Mouse (Mus musculus) ES-CJ7 (cell line): ENCODE data around the gene Dst.
A peak's percentile ranks its signal among the peaks of the same experiment; 100 is the strongest.

Experiments used
- DNase-seq: peaks from one replicate; pipeline ENCODE4 v3.0.0; 2011; ENCODE audit warnings: low read depth, low spot score

Gene Dst

GRCm38 (mm10) chr1:34220094-34220601 lies 312.1 kb downstream of the Dst start:
- DNase-seq = no peak

- DNase-seq = no peak
These were observed 315.8 kb downstream of the Dst start for GRCm38 (mm10) chr1:34223866-34224265.

- no peak for DNase-seq
These were observed 319.7 kb downstream of the Dst start for GRCm38 (mm10) chr1:34227676-34228075.

- DNase-seq = no peak
These were observed 323.0 kb downstream of the Dst start for GRCm38 (mm10) chr1:34231041-34231440.

DNA sequence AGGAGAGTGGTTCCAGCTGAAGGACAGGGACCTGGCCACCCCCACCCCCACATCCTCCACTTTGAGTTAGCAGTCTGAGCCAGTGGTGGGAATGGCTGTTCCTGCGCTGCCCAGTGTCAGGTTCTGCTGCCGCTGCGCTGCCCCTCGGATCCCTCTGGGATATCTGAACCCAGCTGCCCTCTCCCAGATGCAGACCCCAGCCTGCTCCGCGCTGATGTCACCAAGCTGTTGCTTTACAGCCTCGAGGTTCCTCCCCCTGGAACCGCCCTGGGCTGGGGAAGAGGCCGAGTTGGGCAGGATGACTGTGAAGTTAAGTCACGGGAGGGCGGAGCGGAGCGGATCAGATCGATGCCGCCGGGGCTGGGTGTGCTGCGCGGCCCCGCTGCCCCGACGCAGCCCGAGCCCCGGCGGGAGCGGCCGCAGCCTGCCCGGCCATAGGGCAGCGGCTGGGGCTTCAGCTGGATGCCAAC lies 328.3 kb downstream of the Dst start:
- DNase-seq = peak; percentile 65

GRCm38 (mm10) chr1:34237211-34237610 lies 329.2 kb downstream of the Dst start:
- DNase-seq = no peak

DNA sequence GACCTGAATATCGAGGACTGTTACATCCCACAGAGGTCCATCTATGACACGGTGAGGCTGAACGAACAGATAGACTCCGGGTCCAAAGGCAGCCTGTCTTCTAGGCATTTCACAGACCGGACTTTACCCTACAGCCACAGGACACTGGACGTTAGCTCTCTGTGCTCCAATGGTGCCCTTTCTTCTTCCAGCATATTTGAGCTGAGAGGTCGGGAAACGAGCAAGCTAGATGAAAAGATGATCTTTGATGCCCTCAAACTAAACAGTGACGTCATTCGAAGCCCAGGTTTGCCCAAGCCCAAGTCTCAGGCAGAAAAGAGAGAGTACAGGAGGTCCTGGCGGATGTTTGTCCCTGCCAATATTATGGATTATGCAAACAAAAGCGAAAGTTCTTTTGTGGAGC lies 329.7 kb downstream of the Dst start:
- DNase-seq = no peak

DNA sequence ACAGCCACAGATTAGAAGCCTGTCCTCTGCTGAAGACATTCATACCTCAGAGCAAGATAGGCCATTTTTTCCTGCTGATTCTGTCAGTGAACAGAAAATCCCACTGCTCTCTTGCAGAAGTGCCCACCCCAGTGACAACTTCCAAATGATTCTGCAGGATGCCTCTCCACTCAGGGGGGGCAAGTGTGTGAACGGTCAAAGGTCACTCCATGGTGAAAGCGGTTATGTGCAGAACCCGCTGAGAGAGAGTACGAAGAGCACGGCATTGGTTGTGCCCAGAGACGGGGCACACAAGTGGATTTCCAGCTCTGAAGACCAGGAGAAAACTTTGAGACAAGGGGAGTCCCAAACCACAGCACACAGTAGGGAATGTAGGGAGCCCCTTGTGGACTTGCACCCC lies 330.2 kb downstream of the Dst start:
- no peak for DNase-seq

DNA sequence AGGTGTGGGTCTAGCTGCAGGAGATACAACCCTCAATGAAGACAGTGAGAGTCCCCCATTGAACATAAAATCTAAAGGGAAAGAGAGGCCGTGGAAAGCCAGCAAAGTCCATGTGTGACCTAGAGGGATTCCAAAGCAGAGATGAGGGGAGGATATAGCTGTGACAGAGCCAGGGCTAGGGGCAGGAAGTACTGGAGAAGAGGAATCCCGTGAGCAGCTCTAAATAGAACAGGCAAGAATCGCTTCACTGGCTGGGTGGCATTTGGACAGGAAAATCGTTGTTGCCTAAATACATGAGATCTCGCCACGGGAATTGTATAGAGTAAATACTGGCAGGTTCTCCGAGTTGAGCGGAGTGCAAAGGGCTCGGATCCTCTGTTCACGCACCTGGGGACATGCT lies 336.7 kb downstream of the Dst start:
- no peak for DNase-seq

GRCm38 (mm10) chr1:34245951-34246641 lies 338.1 kb downstream of the Dst start:
- no peak for DNase-seq

DNA sequence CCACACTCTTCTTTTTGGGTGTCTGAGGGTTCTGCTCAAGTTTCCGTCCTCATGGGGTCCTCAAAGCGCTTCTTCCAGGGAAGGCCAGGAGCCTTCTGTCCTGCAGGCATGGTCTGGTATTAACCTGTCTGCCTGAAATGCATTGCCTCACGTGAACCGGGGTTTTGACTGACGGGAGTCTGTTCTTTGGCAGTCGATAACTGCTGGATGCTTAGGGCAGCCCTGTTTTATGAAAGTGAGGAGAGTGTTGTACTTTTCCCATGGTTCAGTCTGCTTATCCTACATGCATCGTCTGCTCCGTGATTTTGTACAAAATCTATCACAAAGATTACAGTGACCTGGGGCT lies 338.6 kb downstream of the Dst start:
- DNase-seq = no peak

DNA sequence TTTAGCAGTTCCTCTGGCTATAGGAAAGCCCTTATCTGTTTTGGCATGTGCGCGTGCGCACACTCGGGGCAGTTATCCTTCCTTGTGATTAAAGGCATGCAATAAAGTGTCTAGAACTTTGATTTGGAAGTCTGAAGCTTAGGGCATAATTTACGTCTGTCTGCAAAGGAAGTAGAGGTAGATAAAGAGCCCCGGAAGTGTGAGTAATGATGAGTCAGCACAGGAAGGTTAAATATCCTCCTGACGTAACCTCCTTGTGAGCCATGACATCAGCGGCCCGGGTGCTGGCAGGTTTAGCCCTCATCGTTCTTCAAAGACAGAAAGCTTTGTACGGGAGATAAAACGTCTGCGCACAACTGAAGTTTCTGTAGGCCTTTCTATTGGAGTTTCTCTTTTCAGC lies 343.1 kb downstream of the Dst start:
- no peak for DNase-seq

- DNase-seq = no peak
These were observed 344.2 kb downstream of the Dst start for GRCm38 (mm10) chr1:34252267-34252666.

GRCm38 (mm10) chr1:34253876-34254275 lies 345.9 kb downstream of the Dst start:
- no peak for DNase-seq

DNA sequence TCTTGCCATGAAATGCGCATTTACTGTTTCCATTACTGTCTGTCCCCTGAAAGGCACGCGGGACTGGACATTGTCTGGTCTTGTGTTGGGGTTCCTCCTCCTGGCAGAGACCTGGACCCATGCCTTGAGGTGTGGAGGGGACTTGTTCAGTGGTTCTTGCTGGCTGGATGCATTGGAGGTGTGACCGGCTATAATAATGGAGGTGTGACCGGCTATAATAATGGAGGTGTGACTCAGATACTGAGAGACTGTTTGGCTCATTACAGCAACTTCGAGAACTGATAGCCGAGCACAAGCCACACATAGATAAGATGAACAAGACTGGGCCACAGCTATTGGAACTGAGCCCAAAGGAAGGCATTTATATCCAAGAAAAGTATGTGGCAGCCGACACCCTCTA lies 351.9 kb downstream of the Dst start:
- DNase-seq = no peak

- DNase-seq = no peak
These were observed 353.0 kb downstream of the Dst start for GRCm38 (mm10) chr1:34261011-34261410.

GRCm38 (mm10) chr1:34268520-34268919 lies 360.5 kb downstream of the Dst start:
- DNase-seq = no peak

DNA sequence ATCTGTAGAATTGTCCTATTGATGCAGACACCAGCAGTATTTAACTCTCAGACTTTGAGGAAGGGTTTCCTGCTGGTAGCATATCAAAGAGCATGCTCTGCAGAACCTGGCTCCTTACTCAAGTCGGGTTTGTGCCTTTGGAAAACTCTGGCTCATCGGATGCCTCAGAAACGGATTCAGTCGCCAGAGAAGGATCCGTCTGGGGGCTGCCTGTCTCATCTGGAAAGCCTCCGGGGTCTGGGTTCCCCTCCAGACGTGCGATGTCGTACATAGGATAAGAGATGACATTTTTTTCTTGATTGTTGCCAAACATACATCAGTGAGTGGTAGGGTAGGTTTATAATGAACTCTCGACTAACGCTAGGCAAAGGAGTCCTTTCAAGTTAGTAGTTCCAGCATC lies 361.6 kb downstream of the Dst start:
- no peak for DNase-seq

- no peak for DNase-seq
These were observed 365.9 kb downstream of the Dst start for GRCm38 (mm10) chr1:34273922-34274321.

DNA sequence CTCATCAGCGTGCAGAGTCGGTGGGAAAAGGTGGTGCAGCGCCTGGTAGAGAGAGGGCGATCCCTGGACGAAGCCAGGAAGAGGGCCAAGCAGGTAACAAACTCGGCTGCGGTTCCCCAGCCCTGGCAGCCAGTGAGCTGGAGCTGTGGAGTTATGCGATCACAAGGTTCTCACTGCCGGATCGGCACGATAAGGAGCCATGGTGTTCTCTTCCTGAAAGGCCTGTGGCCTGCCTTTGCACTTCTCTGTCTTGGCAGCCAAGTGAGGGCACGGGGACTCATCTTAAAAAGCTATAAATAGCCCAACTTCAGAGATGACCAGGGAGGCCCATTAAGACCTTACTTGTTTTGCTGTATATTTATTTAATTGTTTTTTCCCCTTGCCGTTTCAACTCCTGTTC lies 367.8 kb downstream of the Dst start:
- no peak for DNase-seq

- no peak for DNase-seq
These were observed 368.7 kb downstream of the Dst start for GRCm38 (mm10) chr1:34276756-34277155.

DNA sequence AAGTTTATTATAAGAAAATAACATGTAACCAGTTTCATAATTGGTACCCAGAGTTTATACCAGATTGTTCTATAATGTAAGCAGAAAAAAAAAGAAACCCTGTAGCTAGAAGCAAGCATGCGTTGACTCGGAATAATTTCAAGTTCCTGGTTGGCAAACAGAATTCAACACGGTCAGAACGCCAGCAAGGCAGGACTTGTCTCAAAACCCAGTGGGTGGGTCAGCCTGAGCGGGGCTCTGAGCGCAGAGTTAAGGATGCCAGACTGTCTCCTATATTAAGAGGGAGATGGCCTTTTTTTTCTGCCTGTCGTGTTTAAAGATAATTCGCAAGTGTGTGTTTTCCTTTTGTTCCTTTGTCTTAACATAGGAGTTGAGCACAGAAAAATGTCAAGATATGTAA lies 369.2 kb downstream of the Dst start:
- DNase-seq = no peak

GRCm38 (mm10) chr1:34283502-34283901 lies 375.5 kb downstream of the Dst start:
- no peak for DNase-seq

- DNase-seq = no peak
These were observed 377.0 kb downstream of the Dst start for GRCm38 (mm10) chr1:34284979-34285378.
